Mouse (Mus musculus): ENCODE results near the gene Mettl8. TPM values are rescaled to one million over a fixed set of nuclear protein-coding genes. Genes with fewer than 3 reads are reported as not detected.

The Mettl8 gene
- polyA plus RNA-seq, 1 experiment from 2014 or later = 8.7 TPM

DNA sequence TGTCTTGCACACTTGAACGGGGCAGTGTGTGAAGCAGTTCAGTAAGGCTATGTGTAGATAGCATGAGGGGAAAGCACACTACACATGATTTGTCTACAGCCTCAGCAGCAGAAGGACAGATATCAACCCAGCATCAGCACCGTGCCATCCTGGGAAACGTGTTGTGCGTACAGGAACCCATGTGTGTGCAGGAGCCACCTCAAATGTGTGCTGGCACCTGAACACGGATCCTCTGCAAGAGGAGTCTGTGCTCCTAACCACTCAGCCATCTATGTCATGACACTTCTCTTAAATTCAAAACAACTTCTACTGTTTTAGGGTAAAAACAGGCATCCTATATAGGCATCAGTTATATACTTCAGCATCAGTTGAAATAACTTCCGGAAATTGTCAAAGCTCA is 80.6 kb downstream of the Mettl8 start:
- H3K27ac ChIP-seq (ENCODE audit: low read length) = no peak overlapping the region
- no peaks in the 10 kb centered on the region for H3K9me3 ChIP-seq (replicated peaks; ENCODE audit: control insufficient read depth, low read length)
- no peak overlapping the region for H3K4me2 ChIP-seq (ENCODE audit: low read depth, low read length)
- ATAC-seq (ENCODE audit: low read depth) = no peak
- H3K27me3 ChIP-seq (ENCODE audit: control insufficient read depth, insufficient read depth, low read depth, low read length) = no peaks in the 10 kb centered on the region
- H3K9ac ChIP-seq (ENCODE audit: low read depth, low read length) = no peak overlapping the region
- WGBS (ENCODE audit: insufficient replicate concordance) = 81% methylated on average over 6 of the region's 6 CpGs
- H3K4me1 ChIP-seq (ENCODE audit: control insufficient read depth, low read depth, low read length) = no peaks in the 10 kb centered on the region
- H3K4me3 ChIP-seq (ENCODE audit: low read depth, low read length) = no peak overlapping the region
- no peaks in the 10 kb centered on the region for H3K36me3 ChIP-seq (ENCODE audit: control insufficient read depth, insufficient read depth)

GRCm38 (mm10) chr2:70972795-70973518 is 82.4 kb downstream of the Mettl8 start:
- Histone ChIP-seq H3K27ac (ENCODE audit: low read length) (no peak overlapping the region), H3K9me3 (replicated peaks; ENCODE audit: control insufficient read depth, low read length) (no peaks in the 10 kb centered on the region), H3K4me2 (ENCODE audit: low read depth, low read length) (no peak overlapping the region), H3K4me3 (ENCODE audit: low read depth, low read length) (no peak overlapping the region), H3K4me1 (ENCODE audit: control insufficient read depth, low read depth, low read length) (no peaks in the 10 kb centered on the region), H3K9ac (ENCODE audit: low read depth, low read length) (no peak overlapping the region), H3K36me3 (ENCODE audit: control insufficient read depth, insufficient read depth) (no peaks in the 10 kb centered on the region), H3K27me3 (ENCODE audit: control insufficient read depth, insufficient read depth, low read depth, low read length) (no peaks in the 10 kb centered on the region)
- 78% methylated on average over 16 of the region's 16 CpGs for WGBS (ENCODE audit: insufficient replicate concordance)
- ATAC-seq (ENCODE audit: low read depth) = no peak

DNA sequence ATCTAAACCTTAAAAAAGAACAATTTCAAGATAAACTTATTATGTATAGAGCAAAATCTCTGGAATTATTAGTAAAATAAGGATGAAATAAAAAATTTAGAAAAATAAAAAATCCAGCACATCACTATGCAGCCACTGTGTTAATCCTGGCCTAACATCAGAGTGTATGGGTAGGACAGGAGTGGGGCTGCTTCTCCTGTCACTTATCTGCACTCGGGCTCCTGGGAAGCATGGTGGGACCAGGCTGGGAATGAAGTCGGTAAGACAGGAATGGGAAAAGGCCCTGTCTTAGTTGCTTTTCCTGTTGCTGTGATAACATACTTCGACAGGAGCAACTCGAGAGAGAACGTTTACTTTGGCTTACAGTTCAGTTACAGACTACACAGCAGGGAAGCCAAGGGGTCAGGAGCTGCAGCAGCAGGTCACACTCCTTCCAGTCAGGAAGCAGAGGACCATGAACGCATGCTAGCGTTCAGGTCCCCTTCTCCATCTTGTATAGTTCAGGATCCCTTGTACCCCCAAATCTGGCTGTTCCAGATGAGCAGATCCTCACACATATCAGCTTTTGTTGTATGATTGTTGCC is 85.1 kb downstream of the Mettl8 start:
- 56% methylated on average over 7 of the region's 7 CpGs for WGBS (ENCODE audit: insufficient replicate concordance)
- no peak overlapping the region for H3K9ac ChIP-seq (ENCODE audit: low read depth, low read length)
- H3K4me3 ChIP-seq (ENCODE audit: low read depth, low read length) = no peak overlapping the region
- H3K9me3 ChIP-seq (replicated peaks; ENCODE audit: control insufficient read depth, low read length) = no peaks in the 10 kb centered on the region
- H3K27ac ChIP-seq (ENCODE audit: low read length) = no peak overlapping the region
- H3K4me2 ChIP-seq (ENCODE audit: low read depth, low read length) = no peak overlapping the region
- H3K27me3 ChIP-seq (ENCODE audit: control insufficient read depth, insufficient read depth, low read depth, low read length) = no peaks in the 10 kb centered on the region
- H3K36me3 ChIP-seq (ENCODE audit: control insufficient read depth, insufficient read depth) = no peaks in the 10 kb centered on the region
- H3K4me1 ChIP-seq (ENCODE audit: control insufficient read depth, low read depth, low read length) = no peaks in the 10 kb centered on the region
- ATAC-seq (ENCODE audit: low read depth) = 0 out of 2 replicates have a peak, but pooled peaks have one; percentile 21

DNA sequence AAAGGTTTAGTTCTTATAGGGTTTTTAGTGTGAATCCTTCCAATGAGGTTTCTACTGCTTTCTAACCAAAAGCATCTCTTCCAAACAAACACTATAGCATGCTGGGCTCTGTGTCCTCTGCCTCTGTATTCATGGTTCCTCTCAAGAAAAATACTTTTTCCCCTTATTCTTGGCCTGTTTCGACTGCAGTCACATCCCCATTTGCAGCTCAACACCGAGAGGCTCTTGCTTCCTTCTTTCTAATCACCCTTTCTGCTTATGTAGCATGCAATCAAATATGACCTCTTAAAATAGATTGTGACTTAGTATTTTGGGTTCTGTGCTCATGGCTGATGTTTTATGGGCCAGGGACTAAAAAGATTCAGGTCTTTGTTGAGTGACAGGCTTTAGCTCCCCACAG is 87.1 kb downstream of the Mettl8 start:
- H3K27ac ChIP-seq (ENCODE audit: low read length) = no peak overlapping the region
- no peaks in the 10 kb centered on the region for H3K4me1 ChIP-seq (ENCODE audit: control insufficient read depth, low read depth, low read length)
- ATAC-seq (ENCODE audit: low read depth) = no peak
- 59% methylated on average over 2 of the region's 2 CpGs for WGBS (ENCODE audit: insufficient replicate concordance)
- H3K27me3 ChIP-seq (ENCODE audit: control insufficient read depth, insufficient read depth, low read depth, low read length) = no peaks in the 10 kb centered on the region
- no peak overlapping the region for H3K4me2 ChIP-seq (ENCODE audit: low read depth, low read length)
- no peaks in the 10 kb centered on the region for H3K36me3 ChIP-seq (ENCODE audit: control insufficient read depth, insufficient read depth)
- H3K4me3 ChIP-seq (ENCODE audit: low read depth, low read length) = no peak overlapping the region
- no peak overlapping the region for H3K9ac ChIP-seq (ENCODE audit: low read depth, low read length)
- no peaks in the 10 kb centered on the region for H3K9me3 ChIP-seq (replicated peaks; ENCODE audit: control insufficient read depth, low read length)

DNA sequence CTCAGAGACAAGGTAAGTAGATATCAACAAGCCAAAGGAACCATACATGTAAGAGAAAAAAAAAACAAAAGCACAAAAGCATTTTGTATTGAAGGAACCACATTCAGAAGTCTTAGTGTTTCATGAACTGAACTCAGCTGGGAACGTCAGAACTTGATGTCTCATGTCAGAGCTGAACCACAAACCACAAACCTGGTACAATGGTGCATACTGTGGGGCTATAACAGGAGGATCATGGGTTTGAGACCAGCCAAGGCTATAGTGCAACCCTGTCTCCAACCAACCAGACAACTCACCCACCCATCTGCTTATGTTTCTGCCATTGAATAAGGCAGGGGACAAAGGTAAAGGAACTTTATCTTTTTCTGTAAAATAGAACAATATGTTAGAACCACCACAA is 88.2 kb downstream of the Mettl8 start:
- no peak overlapping the region for H3K4me3 ChIP-seq (ENCODE audit: low read depth, low read length)
- no peaks in the 10 kb centered on the region for H3K27me3 ChIP-seq (ENCODE audit: control insufficient read depth, insufficient read depth, low read depth, low read length)
- no peak for ATAC-seq (ENCODE audit: low read depth)
- no peaks in the 10 kb centered on the region for H3K4me1 ChIP-seq (ENCODE audit: control insufficient read depth, low read depth, low read length)
- no peaks in the 10 kb centered on the region for H3K9me3 ChIP-seq (replicated peaks; ENCODE audit: control insufficient read depth, low read length)
- no peaks in the 10 kb centered on the region for H3K36me3 ChIP-seq (ENCODE audit: control insufficient read depth, insufficient read depth)
- 21% methylated on average over 1 of the region's 1 CpGs for WGBS (ENCODE audit: insufficient replicate concordance)
- H3K4me2 ChIP-seq (ENCODE audit: low read depth, low read length) = no peak overlapping the region
- no peak overlapping the region for H3K9ac ChIP-seq (ENCODE audit: low read depth, low read length)
- H3K27ac ChIP-seq (ENCODE audit: low read length) = no peak overlapping the region

GRCm38 (mm10) chr2:70964809-70965208 is 90.6 kb downstream of the Mettl8 start:
- Histone ChIP-seq H3K27ac (ENCODE audit: low read length) (no peak overlapping the region), H3K9ac (ENCODE audit: low read depth, low read length) (no peak overlapping the region), H3K4me1 (ENCODE audit: control insufficient read depth, low read depth, low read length) (no peaks in the 10 kb centered on the region), H3K9me3 (replicated peaks; ENCODE audit: control insufficient read depth, low read length) (no peaks in the 10 kb centered on the region), H3K4me2 (ENCODE audit: low read depth, low read length) (no peak overlapping the region), H3K36me3 (ENCODE audit: control insufficient read depth, insufficient read depth) (no peaks in the 10 kb centered on the region), H3K4me3 (ENCODE audit: low read depth, low read length) (no peak overlapping the region), H3K27me3 (ENCODE audit: control insufficient read depth, insufficient read depth, low read depth, low read length) (no peaks in the 10 kb centered on the region)
- no peak for ATAC-seq (ENCODE audit: low read depth)
- 28% methylated on average over 2 of the region's 2 CpGs for WGBS (ENCODE audit: insufficient replicate concordance)

DNA sequence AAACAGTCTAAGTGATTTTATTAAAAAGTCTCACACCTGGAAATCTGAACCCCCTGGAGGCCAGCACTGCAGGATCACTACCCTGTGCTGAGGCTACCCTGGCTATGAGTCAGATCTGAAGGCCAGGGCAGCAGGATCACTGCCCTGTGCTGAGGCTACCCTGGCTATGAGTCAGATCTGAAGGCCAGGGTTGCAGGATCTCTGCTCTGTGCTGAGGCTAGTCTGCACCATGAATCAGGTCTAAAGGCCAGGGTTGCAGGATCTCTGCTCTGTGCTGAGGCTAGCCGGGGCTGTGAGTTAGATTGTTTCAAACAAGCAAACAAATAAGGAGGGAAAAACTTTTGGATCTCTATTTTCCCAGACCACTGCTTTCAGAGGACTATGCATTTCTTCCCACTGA is 92.5 kb downstream of the Mettl8 start:
- no peak for ATAC-seq (ENCODE audit: low read depth)
- H3K4me3 ChIP-seq (ENCODE audit: low read depth, low read length) = no peak overlapping the region
- H3K27ac ChIP-seq (ENCODE audit: low read length) = no peak overlapping the region
- WGBS (ENCODE audit: insufficient replicate concordance) = 72% methylated on average over 1 of the region's 1 CpGs
- H3K4me1 ChIP-seq (ENCODE audit: control insufficient read depth, low read depth, low read length) = no peaks in the 10 kb centered on the region
- H3K27me3 ChIP-seq (ENCODE audit: control insufficient read depth, insufficient read depth, low read depth, low read length) = no peaks in the 10 kb centered on the region
- H3K36me3 ChIP-seq (ENCODE audit: control insufficient read depth, insufficient read depth) = no peaks in the 10 kb centered on the region
- H3K9ac ChIP-seq (ENCODE audit: low read depth, low read length) = no peak overlapping the region
- no peak overlapping the region for H3K4me2 ChIP-seq (ENCODE audit: low read depth, low read length)
- no peaks in the 10 kb centered on the region for H3K9me3 ChIP-seq (replicated peaks; ENCODE audit: control insufficient read depth, low read length)

DNA sequence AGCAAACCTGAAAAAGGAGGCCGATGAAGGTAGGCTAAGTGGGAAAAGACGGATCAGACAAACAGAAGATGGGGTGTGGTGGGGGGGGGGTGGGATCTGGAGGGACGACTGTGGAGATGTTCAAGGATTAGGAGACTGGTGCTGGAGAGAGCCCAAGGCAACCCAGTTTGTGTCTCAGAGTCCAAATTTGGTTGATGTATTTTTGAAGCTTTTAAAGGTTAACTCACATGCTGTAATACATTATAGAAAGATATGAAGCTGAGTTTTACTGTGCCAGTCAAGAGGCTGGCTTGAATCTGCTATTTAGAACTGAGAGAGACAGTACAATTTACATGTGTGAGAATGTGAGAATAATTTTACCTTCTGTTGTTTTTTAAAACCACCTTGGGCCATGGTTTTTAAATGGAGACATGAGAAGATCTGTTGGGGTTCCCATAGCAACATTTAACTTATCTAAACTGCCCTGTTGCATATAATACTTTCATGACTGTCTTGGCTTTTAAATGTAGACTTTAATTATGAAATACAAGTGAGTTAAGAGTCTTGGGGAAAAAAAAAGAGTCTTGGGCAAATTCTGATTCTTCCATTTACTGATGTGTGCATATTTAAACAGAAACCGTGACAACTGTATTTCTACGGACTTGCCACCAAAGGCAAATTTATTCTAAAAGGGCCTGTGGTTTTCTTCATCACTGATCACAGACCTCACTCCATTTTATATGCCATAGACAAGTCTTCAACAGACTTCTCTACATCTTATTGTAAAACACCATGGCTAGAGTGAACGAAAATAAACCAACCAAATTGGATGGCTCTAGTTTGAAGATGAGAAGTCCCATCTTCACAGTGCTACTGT is 94.1 kb downstream of the Mettl8 start:
- ATAC-seq (ENCODE audit: low read depth) = no peak
- Histone ChIP-seq H3K4me3 (ENCODE audit: low read depth, low read length) (no peak overlapping the region), H3K27ac (ENCODE audit: low read length) (no peak overlapping the region), H3K27me3 (ENCODE audit: control insufficient read depth, insufficient read depth, low read depth, low read length) (no peaks in the 10 kb centered on the region), H3K9me3 (replicated peaks; ENCODE audit: control insufficient read depth, low read length) (no peaks in the 10 kb centered on the region), H3K4me2 (ENCODE audit: low read depth, low read length) (no peak overlapping the region), H3K9ac (ENCODE audit: low read depth, low read length) (no peak overlapping the region), H3K4me1 (ENCODE audit: control insufficient read depth, low read depth, low read length) (no peaks in the 10 kb centered on the region), H3K36me3 (ENCODE audit: control insufficient read depth, insufficient read depth) (no peaks in the 10 kb centered on the region)
- WGBS (ENCODE audit: insufficient replicate concordance) = 62% methylated on average over 6 of the region's 6 CpGs

- 71% methylated on average over 6 of the region's 6 CpGs for WGBS (ENCODE audit: insufficient replicate concordance)
- H3K4me3 ChIP-seq (ENCODE audit: low read depth, low read length) = no peak overlapping the region
- ATAC-seq (ENCODE audit: low read depth) = no peak
These were observed 95.3 kb downstream of the Mettl8 start for GRCm38 (mm10) chr2:70960090-70960489.

More at GRCm38 (mm10) chr2:70960090-70960489, 95.3 kb downstream of the Mettl8 start:
- Histone ChIP-seq H3K9ac (ENCODE audit: low read depth, low read length) (no peak overlapping the region), H3K4me2 (ENCODE audit: low read depth, low read length) (no peak overlapping the region), H3K9me3 (replicated peaks; ENCODE audit: control insufficient read depth, low read length) (no peaks in the 10 kb centered on the region), H3K27me3 (ENCODE audit: control insufficient read depth, insufficient read depth, low read depth, low read length) (no peaks in the 10 kb centered on the region), H3K27ac (ENCODE audit: low read length) (no peak overlapping the region), H3K36me3 (ENCODE audit: control insufficient read depth, insufficient read depth) (no peaks in the 10 kb centered on the region), H3K4me1 (ENCODE audit: control insufficient read depth, low read depth, low read length) (no peaks in the 10 kb centered on the region)
